Mouse (Mus musculus) liver, embryonic 12.5 days (tissue): ENCODE measurements at regions not wholly inside any gene's neighbourhood (a gene's known extent, or its start where the extent isn't known, plus 50 kb on each side); places are given as distances from the start of the nearest gene placed in this dataset.
"Not testable (repeated sequence)": the region's sequence is repeated elsewhere in the genome, so short reads cannot be mapped to it uniquely, and the experiment has no call there.

Experiments used
- ATAC-seq: fragments of 200-750 bp; cut with Nextera tagmentation; 2 replicates; pipeline ENCODE4 v1.8.0; 2017; ENCODE audit warnings: moderate number of reproducible peaks, mild to moderate bottlenecking, moderate library complexity
- H3K27ac ChIP-seq: fragments of 300-500 bp; sonication (generic); 2 replicates; pipeline ENCODE4 v1.5.1; 2016; ENCODE audit warnings: mild to moderate bottlenecking
- H3K27me3 ChIP-seq: fragments of 300-500 bp; sonication (generic); replicated peaks from 2 replicates; pipeline ENCODE4 v1.6.1; 2016; ENCODE audit warnings: mild to moderate bottlenecking, moderate library complexity
- H3K36me3 ChIP-seq: fragments of 300-500 bp; sonication (generic); 2 replicates; pipeline ENCODE4 v1.6.1; 2016; ENCODE audit warnings: mild to moderate bottlenecking, moderate library complexity
- H3K4me1 ChIP-seq: fragments of 300-500 bp; sonication (generic); 2 replicates; pipeline ENCODE4 v1.6.1; 2016
- H3K4me2 ChIP-seq: fragments of 300-500 bp; sonication (generic); 2 replicates; pipeline ENCODE4 v1.6.1; 2016; ENCODE audit warnings: mild to moderate bottlenecking, moderate library complexity
- H3K4me3 ChIP-seq: fragments of 300-500 bp; sonication (generic); 2 replicates; pipeline ENCODE4 v1.5.1; 2016; ENCODE audit warnings: mild to moderate bottlenecking, moderate library complexity
- H3K9ac ChIP-seq: fragments of 300-500 bp; sonication (generic); 2 replicates; pipeline ENCODE4 v1.6.1; 2016; ENCODE audit warnings: mild to moderate bottlenecking, moderate library complexity
- H3K9me3 ChIP-seq: fragments of 300-500 bp; sonication (generic); replicated peaks from 2 replicates; pipeline ENCODE4 v1.6.1; 2016; ENCODE audit warnings: mild to moderate bottlenecking, moderate library complexity
- WGBS: fragments of 180-500 bp; shearing (Covaris S2); methylation state at CpG from one replicate; pipeline ENCODE4 v1.1.7; 2016; ENCODE audit not compliant: insufficient replicate concordance; 5-methylcytosine and 5-hydroxymethylcytosine counted together

DNA sequence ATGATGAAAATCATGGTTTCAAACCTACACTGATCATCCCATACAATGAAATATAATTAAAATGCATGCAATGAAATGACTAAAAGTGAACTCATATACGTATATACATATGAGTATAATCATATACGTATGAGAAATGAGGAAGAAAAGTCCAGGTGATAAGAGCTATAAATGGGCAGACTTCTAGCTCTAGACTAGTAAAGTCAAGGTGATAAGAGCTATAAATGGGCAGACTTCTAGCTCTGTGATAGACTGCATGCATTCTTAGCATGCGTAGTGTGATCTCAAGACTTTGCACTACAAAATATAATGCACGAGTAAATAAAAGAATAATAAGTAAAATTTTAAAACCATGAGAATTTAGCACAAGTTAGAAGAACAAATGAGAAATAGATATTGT lies 606.2 kb upstream of the Gpc5 start:
- no peak overlapping the region for H3K4me3 ChIP-seq
- no peak for ATAC-seq
- 76% methylated on average over 4 of the region's 4 CpGs for WGBS
- H3K4me1 ChIP-seq: no peaks in the 10 kb centered on the region
- H3K27ac ChIP-seq: no peak overlapping the region
- H3K9me3 ChIP-seq: no peaks in the 10 kb centered on the region
- H3K27me3 ChIP-seq: no peaks in the 10 kb centered on the region
- no peak overlapping the region for H3K4me2 ChIP-seq
- no peak overlapping the region for H3K9ac ChIP-seq
- H3K36me3 ChIP-seq: no peaks in the 10 kb centered on the region

DNA sequence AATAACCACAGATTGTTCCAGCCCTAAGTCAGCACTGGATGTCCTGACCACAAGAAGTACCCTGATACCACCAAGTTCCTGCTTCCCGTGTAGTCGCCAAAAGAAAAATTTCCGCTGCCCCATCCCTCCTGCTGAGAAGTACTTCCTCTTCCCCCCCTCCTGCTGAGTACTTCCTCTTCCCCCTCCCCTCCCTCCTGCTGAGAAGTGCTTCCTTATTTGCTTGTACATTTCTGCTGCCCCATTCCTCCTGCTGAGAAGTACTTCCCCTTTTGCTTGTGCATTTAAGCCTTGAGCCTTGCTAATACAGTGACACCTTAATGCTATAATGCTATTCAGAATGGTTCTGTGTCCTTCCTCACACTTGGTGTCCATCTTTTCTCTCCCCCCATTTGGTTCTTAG lies 598.6 kb upstream of the Gpc5 start:
- H3K36me3 ChIP-seq, H3K9ac ChIP-seq, ATAC-seq, H3K4me1 ChIP-seq, H3K27ac ChIP-seq, H3K4me3 ChIP-seq, H3K4me2 ChIP-seq, H3K9me3 ChIP-seq, H3K27me3 ChIP-seq: not testable (repeated sequence)
- 67% methylated on average over 3 of the region's 3 CpGs for WGBS

DNA sequence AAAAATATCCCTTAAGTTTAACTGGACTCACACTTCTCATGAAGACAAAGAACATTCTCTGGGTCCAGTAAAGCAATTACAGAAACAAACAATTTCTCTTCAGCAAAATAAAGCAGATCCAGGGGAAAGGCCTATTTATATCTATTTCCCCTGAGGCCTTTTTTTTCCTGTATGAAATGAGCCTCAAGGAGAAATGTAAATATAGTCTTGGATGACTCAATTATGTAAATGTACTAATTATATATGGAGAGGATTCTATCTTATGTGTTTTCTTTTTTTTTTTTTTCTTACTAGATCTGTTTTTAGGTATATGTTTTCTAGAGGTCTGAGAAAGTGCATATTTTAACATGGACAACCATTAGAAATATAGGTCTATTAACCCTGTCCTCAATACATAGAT lies 587.0 kb upstream of the Gpc5 start:
- no peaks in the 10 kb centered on the region for H3K4me1 ChIP-seq
- no peaks in the 10 kb centered on the region for H3K27me3 ChIP-seq
- no peak overlapping the region for H3K4me3 ChIP-seq
- no peak overlapping the region for H3K9ac ChIP-seq
- H3K27ac ChIP-seq: no peak overlapping the region
- H3K36me3 ChIP-seq: no peaks in the 10 kb centered on the region
- ATAC-seq: no peak
- no peaks in the 10 kb centered on the region for H3K9me3 ChIP-seq
- no peak overlapping the region for H3K4me2 ChIP-seq

DNA sequence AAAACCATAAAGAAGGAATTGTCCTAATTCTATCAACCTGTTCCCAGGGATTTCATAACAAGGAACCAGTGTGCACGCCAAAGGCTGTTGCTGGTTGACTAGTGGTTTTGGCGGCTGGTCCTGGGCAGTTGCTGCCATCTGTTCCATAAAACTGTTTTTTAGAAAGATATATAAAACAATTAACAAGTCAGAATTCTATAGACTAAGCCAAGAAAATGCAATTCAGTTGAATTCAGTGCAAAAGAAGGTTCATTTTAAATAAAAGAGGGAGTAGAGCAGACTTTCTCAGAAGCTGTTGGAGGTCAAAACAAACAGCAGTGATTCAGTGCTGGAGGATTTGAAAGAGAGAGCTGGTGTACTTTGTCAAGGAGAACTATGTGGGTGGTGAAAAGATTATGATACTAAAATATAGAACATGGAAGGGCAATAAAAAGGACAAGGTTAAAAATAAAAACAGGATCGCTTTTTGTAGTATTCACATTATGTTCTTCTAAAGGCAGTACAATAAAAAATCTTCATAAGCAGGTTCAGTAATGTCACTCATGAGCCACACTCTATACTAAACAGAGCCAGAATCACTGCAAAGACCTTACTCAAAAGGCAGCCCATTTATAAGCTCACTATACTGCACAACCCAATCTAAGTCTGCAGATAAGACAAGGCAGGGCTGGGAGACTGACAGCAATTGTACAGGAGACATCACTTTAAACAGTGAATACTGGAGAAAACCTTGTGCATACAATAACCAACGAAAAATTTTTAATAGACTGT lies 543.9 kb upstream of the Gpc5 start:
- Histone ChIP-seq H3K4me2 (no peak overlapping the region), H3K4me3 (no peak overlapping the region), H3K27me3 (no peaks in the 10 kb centered on the region), H3K27ac (no peak overlapping the region), H3K9me3 (no peaks in the 10 kb centered on the region), H3K36me3 (no peaks in the 10 kb centered on the region), H3K4me1 (no peaks in the 10 kb centered on the region), H3K9ac (no peak overlapping the region)
- WGBS: 69% methylated on average over 4 of the region's 4 CpGs
- no peak for ATAC-seq

DNA sequence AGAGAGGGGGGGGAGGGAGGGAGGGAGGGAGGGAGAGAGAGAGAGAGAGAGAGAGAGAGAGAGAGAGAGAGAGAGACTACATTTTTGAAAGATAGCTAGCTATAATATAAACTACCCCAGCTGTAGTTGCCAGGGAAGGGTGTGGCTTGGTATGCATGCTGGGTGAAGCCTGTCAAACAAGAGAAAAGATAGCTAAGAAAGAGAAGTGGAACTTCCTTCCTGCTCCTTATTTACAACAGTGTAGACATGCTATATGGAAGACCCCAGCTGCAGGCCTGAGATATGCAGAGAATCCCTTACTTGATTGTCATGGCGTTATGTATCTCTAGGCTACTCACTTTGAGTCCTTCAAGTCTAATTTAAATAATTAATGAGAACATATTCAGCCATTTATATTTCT lies 542.9 kb upstream of the Gpc5 start:
- 30% methylated on average over 1 of the region's 1 CpGs for WGBS
- H3K27me3 ChIP-seq: no peaks in the 10 kb centered on the region
- no peak overlapping the region for H3K4me3 ChIP-seq
- no peak overlapping the region for H3K9ac ChIP-seq
- H3K27ac ChIP-seq: no peak overlapping the region
- no peaks in the 10 kb centered on the region for H3K4me1 ChIP-seq
- H3K4me2 ChIP-seq: no peak overlapping the region
- no peaks in the 10 kb centered on the region for H3K9me3 ChIP-seq
- no peaks in the 10 kb centered on the region for H3K36me3 ChIP-seq
- no peak for ATAC-seq

DNA sequence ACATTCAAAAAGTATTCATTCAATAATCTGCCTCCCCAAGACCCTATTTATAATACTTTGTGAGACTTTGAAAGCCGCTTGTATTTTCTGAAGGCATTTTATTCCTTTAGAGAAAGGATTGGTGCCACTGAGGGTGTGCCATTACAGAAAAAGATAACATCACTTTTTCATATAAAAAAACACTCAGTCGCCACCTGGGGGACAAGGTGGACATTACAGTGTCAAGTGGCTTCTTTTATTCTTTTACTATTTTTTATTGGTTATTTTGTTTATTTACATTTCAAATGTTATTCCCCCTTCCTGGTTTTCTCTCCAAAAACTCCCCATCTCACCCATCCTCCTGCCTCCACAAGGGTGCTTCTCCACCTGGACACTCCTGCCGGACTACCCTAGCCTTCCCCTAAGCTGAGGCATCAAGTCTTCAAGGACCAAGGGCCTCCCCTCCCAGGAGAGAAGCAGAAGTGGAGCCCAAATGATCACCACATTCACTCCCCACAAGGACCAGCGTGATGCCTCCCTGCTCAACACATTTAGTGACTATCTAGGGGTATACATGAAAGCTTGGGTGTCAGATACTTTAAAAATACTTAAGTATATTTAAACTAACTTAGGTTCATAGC lies 525.5 kb upstream of the Gpc5 start:
- H3K4me1 ChIP-seq: no peaks in the 10 kb centered on the region
- H3K9me3 ChIP-seq: no peaks in the 10 kb centered on the region
- no peak for ATAC-seq
- H3K36me3 ChIP-seq: no peaks in the 10 kb centered on the region
- 25% methylated on average over 4 of the region's 4 CpGs for WGBS
- no peak overlapping the region for H3K27ac ChIP-seq
- H3K4me3 ChIP-seq: no peak overlapping the region
- no peak overlapping the region for H3K9ac ChIP-seq
- H3K4me2 ChIP-seq: no peak overlapping the region
- H3K27me3 ChIP-seq: no peaks in the 10 kb centered on the region

DNA sequence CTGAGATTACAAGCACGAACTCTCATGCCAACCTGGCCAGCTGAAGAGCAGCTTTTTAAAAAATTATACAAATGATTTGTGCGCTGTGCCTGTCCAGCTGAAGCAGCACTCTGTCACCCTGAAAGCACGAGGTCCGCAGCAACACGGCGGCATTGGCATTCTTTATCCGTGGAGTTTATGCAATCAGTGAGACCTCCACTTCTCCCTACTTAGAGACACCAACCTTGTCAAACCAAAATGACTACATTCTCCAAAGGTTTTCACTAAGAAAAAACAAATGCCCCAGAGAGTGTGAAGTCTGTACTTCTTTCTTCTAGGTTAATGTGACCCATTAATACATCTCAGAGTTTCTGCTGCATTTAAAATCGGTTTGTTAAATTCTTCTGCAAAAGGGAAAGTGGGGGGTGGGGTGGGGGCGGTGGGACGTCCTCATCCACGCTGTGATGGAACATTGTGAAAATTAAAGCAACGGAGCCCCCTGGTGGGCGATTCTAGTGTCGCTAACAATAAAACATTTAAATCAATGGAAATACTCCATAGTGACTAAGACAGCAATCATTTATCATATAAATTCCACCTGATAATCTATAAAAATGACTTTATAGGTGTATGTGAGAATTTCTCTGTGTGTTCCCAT lies 524.2 kb upstream of the Gpc5 start:
- Histone ChIP-seq H3K36me3 (no peaks in the 10 kb centered on the region), H3K4me3 (no peak overlapping the region), H3K27ac (no peak overlapping the region), H3K4me1 (no peaks in the 10 kb centered on the region), H3K9ac (no peak overlapping the region), H3K9me3 (no peaks in the 10 kb centered on the region), H3K27me3 (no peaks in the 10 kb centered on the region), H3K4me2 (peak overlapping the region; percentile 31)
- ATAC-seq: no peak
- 21% methylated on average over 14 of the region's 14 CpGs for WGBS

DNA sequence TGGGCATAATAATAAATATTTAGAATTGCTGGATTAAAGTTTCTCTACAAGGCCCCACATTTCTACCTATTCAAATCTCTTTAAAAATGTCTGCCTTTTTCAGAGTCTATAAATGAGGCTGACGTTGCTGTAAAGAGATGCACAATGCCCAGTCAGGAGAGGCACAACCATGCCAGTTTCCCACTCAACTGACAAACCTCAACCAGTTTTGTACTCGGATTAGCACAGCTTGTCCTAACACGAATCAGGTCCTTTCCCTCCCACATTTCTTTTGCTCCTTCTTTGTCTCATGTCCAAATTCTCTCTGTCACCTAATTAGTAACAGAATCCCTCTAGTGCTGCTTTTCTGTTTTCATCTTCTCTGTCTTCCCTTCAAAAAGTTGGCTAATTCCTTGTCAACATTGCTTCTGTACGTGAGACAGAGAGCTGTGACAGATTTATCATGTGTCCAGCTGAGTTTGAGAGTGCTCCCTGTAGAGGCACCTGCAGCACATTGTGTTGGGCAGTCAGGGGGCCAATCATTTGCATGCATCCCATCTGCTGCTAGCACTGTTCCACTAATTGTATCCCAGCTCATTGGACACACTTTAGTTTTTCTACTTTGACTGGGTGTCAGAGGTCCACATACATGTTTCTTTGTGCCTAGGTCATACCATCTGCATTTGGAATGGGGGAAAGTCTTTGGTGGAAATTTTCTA lies 504.5 kb upstream of the Gpc5 start:
- H3K36me3 ChIP-seq: no peaks in the 10 kb centered on the region
- 41% methylated on average over 4 of the region's 4 CpGs for WGBS
- no peaks in the 10 kb centered on the region for H3K9me3 ChIP-seq
- H3K4me2 ChIP-seq: no peak overlapping the region
- H3K4me1 ChIP-seq: no peaks in the 10 kb centered on the region
- ATAC-seq: no peak
- H3K4me3 ChIP-seq: no peak overlapping the region
- no peaks in the 10 kb centered on the region for H3K27me3 ChIP-seq
- no peak overlapping the region for H3K27ac ChIP-seq
- no peak overlapping the region for H3K9ac ChIP-seq

DNA sequence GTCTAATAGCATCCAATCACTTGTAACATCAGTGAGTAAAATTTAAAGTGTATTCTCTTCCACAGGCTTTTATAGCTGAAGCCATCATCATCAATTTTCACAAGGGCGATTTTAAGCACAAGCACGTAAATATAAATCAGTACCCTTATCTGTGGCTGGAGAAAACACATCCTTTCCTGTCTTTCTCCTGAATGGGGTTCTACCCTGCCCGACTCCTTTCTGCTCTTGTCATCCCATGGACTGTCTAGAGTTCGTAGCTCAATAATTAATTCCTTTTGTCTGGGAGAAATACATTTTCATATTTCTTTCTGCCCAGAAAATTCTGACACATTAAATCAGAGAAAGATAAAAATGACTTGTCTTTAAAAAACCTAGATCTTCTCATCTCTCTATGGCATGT lies 482.7 kb upstream of the Gpc5 start:
- no peaks in the 10 kb centered on the region for H3K36me3 ChIP-seq
- WGBS: 64% methylated on average over 4 of the region's 4 CpGs
- no peak overlapping the region for H3K4me2 ChIP-seq
- H3K4me3 ChIP-seq: no peak overlapping the region
- H3K4me1 ChIP-seq: no peaks in the 10 kb centered on the region
- H3K27me3 ChIP-seq: no peaks in the 10 kb centered on the region
- H3K27ac ChIP-seq: no peak overlapping the region
- H3K9ac ChIP-seq: no peak overlapping the region
- ATAC-seq: no peak
- no peaks in the 10 kb centered on the region for H3K9me3 ChIP-seq

DNA sequence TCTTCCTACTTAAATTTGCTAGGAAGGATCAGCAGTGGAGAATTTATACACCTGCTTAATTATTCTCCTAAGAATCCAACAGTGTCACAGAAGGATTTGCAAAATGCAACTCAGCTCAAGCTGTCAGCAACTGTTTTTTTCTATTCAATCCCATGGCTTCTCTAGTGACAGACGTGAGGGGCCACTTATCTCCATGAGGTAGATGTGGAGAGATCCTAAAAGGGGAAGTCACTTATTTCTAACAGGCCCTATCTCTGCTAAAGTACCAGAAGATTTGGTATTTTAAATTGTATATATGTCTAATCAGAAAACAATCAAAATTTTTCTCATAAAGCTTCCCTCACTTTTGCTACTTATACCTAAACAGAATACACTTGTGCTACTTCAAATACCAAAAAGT lies 479.6 kb upstream of the Gpc5 start:
- H3K36me3 ChIP-seq: no peaks in the 10 kb centered on the region
- no peaks in the 10 kb centered on the region for H3K4me1 ChIP-seq
- H3K4me2 ChIP-seq: no peak overlapping the region
- H3K27me3 ChIP-seq: no peaks in the 10 kb centered on the region
- H3K4me3 ChIP-seq: no peak overlapping the region
- H3K27ac ChIP-seq: no peak overlapping the region
- H3K9me3 ChIP-seq: no peaks in the 10 kb centered on the region
- 31% methylated on average over 1 of the region's 1 CpGs for WGBS
- ATAC-seq: no peak
- H3K9ac ChIP-seq: no peak overlapping the region

DNA sequence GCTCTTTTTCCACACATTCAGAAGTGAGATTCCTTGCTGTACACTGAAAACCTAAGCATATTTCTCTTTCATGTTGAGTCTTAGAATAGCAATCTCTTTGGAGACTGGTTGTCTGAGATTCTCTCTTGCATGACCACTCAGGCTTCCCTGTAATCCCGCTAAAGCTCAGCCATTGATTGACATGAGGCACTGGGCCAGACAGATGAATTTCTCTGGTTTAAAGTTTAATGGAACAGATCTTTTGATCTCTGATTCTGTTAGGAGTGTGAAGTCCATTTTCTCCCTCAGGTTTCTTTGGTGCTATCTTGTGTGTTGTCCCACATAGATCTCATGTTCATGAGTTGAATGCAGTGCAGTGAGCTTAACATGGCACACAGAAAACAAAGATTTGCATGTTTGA lies 435.4 kb upstream of the Gpc5 start:
- H3K27ac ChIP-seq: no peak overlapping the region
- ATAC-seq: no peak

DNA sequence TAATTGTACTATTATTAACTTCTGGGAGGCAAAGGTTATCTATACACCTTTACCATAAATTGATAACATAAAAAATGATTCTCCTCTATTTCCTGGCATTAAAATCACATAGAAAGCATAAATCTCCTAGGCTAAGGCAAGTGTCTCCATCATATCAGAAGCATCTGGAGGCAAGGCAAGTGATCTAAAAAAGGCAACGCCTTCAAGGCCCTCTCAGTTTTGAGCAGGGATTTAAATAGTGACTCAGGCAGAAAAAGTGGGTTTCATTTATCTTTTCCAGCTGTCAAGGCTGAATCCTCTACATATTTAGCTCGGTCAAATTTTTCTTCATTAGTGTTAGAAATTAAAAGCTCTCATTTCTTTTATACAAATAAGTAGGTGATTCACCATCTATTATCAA lies 430.0 kb upstream of the Gpc5 start:
- WGBS: 50% methylated on average over 2 of the region's 2 CpGs

More for the DNA sequence above, 435.4 kb upstream of the Gpc5 start:
- 80% methylated on average over 1 of the region's 1 CpGs for WGBS
- Histone ChIP-seq H3K36me3 (no peaks in the 10 kb centered on the region), H3K9me3 (no peaks in the 10 kb centered on the region), H3K27me3 (no peaks in the 10 kb centered on the region), H3K4me2 (no peak overlapping the region), H3K4me1 (no peaks in the 10 kb centered on the region), H3K9ac (no peak overlapping the region), H3K4me3 (no peak overlapping the region)

More for the DNA sequence above, 430.0 kb upstream of the Gpc5 start:
- Histone ChIP-seq H3K9ac (no peak overlapping the region), H3K4me3 (no peak overlapping the region), H3K4me1 (no peaks in the 10 kb centered on the region), H3K27me3 (no peaks in the 10 kb centered on the region), H3K27ac (no peak overlapping the region), H3K4me2 (no peak overlapping the region), H3K36me3 (no peaks in the 10 kb centered on the region), H3K9me3 (no peaks in the 10 kb centered on the region)
- no peak for ATAC-seq
